Mouse (Mus musculus) kidney, postnatal 36 days (tissue): ENCODE measurements around the gene Pidd1.
"Not testable (repeated sequence)": the region's sequence is repeated elsewhere in the genome, so short reads cannot be mapped to it uniquely, and the experiment has no call there.

Experiments used
- DNase-seq, 2 experiments: peaks; one replicate each; pipeline ENCODE4 v3.0.0; 2021 to 2022; ENCODE audit warnings: mixed read lengths in 2 of 2

Pidd1 gene

DNA sequence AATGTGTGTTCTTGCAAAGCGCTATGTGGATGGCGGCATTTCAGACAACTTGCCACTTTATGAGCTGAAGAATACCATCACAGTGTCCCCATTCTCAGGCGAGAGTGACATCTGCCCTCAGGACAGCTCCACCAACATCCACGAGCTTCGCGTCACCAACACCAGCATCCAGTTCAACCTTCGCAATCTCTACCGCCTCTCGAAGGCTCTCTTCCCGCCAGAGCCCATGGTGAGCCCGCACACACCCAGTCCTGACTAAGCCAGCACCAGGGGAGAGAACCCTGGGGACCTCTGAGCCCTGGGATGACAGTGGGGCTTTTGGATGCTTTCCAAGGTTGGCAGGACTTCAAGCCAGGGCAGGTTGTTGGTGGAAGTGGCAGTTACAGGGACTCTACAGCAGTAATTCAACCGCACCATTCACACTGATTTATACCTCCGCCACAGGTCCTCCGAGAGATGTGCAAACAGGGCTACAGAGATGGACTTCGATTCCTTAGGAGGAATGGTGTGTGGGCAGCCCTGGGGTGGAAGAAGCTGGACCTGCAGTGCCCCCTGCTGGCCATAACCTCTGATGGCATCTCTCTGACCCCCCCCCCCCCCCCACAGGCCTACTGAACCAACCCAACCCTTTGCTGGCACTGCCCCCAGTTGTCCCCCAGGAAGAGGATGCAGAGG is 14.3 kb upstream of the Pidd1 start:
- DNase-seq = peak; percentile 70 to 86

DNA sequence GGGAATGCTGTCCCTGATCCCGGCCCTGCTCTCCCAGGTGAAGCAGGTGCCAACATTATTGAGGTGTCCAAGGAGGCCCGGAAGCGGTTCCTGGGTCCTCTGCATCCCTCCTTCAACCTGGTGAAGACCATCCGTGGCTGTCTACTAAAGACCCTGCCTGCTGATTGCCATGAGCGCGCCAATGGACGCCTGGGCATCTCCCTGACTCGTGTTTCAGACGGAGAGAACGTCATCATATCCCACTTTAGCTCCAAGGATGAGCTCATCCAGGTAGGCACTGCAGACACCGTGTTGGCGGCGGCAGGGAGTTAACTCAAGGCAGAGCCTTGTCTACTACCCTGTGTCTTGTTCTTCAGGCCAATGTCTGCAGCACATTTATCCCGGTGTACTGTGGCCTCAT is 13.4 kb upstream of the Pidd1 start:
- no peak for DNase-seq

DNA sequence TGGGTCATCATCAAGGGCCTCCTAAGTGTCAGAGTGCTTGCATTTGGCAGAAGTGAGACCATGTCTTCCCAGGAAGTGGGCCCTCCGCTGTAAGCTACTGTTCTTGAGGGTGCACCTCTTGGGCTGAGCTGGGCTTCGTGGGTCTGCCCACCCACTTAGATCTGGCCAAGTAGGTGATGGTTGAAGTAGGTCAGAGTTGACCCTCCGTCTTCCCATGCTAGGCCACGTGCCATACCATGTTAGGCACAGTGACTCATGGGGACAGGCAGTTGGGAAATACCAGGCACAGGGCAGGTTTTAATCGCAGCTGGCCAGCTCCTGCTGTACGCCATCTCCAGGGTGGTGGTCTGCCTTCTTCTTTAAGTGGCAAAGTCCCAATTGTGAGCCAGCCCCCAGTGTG is 12.9 kb upstream of the Pidd1 start:
- no peak for DNase-seq

DNA sequence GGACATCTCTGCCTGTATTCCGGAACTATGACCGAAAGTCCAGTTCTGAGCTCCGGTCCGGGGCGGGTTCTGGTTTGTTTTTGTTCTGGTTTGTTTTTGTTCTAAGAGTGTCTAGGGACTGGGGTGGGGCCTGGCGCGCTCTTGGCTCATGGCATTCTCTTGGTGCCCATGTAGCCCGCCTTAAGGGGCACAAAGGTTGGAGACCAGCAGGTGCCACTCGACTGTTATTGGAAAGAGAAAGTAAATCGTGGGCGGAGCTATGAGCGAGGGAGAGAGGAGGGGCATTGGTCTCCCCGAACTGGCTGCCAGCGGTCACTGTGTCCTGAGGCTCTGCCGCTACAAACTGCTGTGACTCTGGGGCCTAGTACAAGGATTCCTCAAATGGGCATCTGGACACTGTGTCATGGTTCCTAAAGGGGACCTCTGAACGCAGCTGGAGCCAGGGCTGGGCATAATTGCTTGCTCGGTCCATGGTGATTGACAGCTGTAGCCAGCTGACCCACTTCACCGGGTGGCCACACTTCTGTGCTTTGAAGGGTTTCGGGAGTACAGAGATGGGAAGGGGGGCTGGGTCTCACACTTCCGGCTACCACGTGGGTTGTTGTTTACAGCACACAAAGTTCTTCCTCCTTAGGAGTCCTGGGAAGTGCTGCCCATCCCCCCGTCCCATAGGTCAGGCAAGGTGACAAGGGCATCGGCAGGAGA is 11.9 kb upstream of the Pidd1 start:
- DNase-seq = peak; percentile 89 to 93

DNA sequence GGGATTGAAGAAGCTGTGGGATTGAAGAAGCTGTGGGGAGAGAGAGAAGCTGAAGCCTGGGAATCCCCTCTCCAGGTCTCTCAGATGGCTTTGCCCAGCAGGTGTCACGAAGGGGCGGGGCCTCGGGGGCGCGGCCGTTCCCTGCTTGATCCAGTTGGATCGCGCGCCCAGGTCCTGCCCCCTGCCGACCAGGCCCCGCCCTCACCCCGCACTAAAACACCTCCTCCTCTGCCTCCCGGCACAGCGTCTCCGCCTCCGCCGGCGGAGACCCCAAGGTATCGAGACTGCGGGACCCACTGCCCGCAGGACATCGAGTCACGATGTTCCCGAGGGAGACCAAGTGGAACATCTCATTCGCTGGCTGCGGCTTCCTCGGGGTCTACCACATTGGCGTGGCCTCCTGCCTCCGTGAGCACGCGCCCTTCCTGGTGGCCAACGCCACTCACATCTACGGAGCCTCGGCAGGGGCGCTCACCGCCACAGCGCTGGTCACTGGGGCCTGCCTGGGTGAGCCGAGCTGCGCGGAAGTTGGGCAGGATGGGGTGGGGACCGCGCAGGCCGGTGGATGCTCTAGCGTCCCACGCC is 11.2 kb upstream of the Pidd1 start, which contains the start of gene Pnpla2:
Pnpla2 (plus strand) TSS at position 232 of the 585 bp plus-strand sequence.
- peak; percentile 98 to 100 for DNase-seq

DNA sequence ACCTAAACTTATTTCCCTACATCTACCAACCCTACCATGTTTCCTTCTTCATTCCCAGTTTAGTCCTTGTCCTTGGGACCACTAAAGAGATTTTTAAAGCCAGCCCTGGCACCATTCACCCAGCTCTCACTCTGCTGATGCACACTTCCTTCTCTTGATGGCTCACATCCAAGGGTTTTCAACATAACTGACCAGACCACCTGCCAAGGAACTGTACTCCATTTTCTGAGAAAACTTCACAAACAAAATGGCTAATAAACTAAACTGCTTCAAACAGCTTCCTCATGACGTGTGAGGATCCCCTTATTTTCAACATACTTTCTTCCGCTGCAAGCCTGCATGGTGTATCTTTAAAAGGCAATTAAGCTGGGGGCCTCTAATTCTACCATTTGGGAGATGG is 9.8 kb upstream of the Pidd1 start:
- no peak for DNase-seq

DNA sequence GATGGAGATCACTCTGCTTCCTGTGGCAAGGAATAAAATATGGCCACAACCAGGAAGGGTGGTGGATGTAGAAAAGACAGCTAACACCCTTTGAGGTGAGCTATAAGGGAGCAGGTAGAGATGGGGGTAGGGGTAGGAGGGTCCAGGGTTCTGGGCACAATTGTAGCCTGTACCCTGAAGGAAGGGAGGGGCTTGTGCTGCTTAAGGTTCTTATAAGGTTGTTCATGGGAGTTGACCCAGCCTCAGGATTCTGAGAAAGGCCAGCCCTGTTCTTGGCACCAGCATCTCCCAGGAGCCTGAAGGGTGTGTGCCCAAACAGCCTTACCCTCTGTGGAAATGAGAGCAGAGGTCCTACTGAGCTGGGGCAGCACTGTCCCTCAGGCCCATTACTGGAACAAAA is 8.1 kb upstream of the Pidd1 start:
- DNase-seq = no peak

DNA sequence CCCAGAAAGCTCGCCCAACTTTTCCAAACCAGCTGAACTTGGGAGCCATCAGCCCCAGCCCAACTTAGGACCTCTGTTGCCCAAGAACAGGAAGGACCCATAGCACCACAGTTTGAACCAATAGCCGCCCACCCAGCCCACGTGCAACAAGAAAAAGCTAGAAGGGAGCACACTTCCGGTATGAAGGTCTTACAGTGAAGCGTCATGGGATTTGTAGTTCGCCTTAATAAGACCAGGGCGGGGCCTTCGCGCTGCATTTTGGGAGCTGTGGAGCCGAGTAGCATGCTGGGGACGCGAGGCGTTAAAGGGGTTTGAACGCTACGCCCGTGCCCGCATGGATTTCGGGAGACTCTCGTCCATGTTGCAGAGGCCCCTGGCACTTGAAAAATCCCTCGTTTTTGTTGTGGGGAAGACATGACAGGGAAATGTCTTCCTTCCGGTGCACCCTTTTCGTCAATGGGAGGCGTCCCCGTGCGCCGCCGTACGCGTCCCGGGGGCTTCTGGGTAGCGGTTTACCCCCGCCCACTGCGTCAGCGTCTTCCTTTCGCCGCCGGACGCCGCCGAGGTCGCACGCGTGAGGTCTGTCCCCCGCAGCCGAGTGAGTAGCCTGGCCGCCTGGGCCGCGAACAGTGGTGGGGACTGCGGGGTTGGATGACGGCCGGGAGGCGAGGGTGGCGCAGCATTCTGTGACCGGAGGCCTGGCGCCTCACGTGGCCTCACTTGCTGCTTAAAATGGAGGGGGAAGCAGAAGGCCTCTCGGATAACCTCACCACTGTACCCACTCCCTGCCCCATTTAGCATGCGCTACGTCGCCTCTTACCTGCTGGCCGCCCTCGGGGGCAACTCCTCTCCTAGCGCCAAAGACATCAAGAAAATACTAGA is 3.5 kb upstream of the Pidd1 start, which contains the start of gene Rplp2:
Rplp2 (plus strand) TSS at position 261 of the 882 bp plus-strand sequence.
- DNase-seq = peak; percentile 95 to 96

DNA sequence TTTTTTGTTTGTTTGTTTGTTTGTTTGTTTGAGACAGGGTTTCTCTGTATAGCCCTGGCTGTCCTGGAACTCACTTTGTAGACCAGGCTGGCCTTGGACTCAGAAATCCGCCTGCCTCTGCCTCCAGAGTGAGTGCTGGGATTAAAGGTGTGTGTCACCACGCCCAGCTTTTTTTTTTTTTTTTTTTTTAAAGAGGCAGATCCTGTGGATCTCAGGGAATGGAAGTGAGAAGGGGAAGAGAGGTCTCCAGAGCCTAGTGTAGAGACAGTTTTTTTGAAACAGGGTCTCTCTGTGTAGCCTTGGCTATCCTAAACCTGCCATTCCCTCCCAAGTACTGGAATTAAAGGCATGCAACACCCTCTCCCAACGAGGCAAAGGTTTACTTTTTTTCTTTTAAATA is 2.5 kb upstream of the Pidd1 start:
- not testable (repeated sequence) for DNase-seq

DNA sequence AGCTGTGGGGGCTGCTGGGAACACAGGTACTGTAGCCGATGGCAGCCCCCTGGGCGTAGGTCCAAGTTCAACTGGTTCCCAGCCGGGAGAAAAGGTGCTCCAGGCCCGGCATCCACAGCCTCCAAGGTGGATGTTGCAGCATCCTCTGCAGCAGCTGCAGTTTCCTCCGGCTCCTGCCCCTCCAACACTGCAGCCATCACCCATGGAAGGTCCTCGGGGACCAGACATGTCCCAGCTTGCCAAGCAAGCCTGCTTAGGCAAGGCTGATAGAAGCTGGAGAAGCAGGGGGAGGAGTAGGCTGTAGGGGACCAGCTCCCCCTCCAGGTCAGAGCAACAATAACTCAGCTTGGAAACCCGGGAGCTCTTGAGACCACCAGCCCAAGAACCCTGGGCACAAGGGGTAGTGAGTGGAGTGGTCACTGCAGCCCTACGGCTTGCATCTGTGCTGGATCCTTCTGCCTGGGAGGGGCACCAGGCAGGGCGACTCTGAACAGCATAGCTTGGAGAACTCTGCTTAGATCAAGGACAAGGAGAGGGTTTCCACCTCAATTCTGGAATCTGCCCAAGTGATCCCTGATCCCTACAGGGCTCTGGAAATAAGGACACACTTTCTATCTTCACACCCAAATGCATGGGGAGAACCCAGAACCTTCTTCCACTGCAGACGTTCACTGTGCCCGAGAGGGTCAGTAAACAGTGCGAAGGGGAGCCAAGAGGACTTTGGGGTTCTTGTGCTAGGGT is 574 bp downstream of the Pidd1 start:
- peak in 1 of 2 experiments; percentile 42 for DNase-seq

DNA sequence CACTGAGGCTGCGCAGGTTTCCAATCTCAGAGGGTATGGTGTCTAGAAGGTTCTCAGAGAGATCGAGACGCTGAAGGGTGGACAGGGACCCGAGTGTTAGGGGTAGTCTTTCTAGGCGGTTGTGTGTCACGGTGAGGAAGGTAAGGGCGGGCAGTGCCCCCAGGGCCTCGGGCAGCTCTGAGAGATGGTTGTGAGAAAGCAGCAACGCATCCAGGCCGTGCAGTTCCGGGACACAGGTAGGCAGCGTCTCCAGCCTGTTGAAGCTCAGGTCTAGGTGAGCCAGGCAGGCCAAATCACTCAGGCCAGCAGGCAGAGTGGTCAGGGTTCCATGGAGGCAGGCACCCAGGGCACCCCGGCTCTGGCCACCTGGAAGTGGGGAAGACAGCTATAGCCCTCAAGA is 1.6 kb downstream of the Pidd1 start:
- no peak for DNase-seq

DNA sequence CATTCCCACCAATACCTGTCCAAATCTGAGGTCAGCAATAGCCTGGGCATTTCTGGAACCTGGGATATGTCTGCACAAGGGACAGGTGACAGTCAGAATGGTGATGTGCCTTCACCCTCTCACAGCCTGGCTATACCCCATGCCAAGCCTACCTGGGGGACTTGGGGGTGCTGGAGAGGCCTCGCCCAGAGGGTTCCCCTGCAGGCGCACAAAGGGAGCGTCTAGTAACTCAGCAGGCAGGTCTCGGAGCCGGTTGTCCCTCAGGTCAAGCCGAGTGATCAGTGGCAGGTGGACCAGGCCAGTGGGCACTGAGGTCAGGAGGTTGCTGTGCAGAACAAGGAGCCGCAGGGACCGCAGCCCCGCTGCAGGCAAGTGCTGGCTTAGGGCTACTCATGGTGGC is 2.4 kb downstream of the Pidd1 start:
- no peak for DNase-seq

DNA sequence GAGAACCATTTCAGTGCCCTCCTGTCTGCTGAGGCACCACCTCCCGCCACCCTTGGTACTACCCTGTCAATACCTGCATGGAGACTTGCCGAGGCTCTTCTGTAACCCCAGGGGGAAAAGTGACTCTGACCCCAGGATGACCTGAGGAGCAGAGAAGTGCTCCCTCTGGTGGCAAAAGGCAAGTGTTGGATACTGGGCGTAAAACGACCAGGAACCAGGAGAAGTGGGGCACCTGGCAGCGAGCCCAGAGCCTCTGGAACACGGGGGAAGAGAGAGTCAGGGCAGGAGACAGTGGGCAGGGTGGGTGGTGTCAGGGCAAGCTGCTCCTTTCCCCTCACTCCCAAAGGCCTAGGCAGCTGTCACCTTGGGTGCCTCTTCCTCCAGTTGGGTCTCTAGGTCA is 3.2 kb downstream of the Pidd1 start:
- peak; percentile 78 to 88 for DNase-seq

DNA sequence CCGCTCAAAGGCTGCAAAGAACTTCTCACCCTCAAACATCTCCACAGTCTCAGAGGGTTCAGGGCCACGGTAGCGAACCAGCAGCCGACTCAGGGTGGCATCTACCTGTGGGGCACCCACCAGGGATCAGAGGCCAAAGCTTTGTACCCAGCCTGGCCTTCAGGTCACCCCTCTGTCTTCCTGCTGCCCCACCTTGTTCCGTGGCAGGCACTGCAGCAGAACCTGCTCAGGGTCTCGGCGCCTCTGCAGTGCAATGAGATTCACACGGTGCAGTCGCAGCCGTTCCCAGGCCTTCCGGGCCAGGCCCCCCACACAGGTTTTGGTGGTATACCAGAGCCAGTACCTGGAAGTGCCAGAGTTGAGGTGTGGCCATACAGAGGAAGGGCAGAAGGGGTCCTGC is 4.0 kb downstream of the Pidd1 start:
- no peak for DNase-seq

DNA sequence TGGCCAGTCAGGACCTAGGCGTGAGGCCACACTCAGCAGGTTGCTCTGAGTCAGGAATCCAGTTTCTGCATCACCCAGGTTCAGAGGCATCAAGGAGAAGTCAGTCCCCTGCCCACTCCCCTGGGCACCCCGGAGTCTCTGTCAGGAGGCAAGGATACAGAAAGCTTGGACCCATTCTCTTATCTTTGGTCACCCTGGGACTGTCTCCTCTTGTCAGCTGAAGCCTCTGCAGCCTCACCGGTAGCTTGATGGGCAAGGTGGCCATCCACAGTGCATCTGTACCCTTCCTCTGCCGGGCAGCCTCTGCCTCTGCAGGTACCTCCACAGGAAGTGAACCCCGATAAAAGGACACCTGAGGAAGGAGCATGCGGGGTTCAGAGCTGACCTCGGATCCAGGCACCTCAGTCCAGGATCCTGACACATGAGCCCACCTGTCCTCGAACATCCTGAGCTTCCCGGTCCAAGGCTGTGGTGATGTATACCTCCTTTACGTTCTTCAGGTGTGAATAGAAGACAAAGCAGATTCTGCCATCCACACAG is 4.6 kb downstream of the Pidd1 start:
- no peak for DNase-seq

DNA sequence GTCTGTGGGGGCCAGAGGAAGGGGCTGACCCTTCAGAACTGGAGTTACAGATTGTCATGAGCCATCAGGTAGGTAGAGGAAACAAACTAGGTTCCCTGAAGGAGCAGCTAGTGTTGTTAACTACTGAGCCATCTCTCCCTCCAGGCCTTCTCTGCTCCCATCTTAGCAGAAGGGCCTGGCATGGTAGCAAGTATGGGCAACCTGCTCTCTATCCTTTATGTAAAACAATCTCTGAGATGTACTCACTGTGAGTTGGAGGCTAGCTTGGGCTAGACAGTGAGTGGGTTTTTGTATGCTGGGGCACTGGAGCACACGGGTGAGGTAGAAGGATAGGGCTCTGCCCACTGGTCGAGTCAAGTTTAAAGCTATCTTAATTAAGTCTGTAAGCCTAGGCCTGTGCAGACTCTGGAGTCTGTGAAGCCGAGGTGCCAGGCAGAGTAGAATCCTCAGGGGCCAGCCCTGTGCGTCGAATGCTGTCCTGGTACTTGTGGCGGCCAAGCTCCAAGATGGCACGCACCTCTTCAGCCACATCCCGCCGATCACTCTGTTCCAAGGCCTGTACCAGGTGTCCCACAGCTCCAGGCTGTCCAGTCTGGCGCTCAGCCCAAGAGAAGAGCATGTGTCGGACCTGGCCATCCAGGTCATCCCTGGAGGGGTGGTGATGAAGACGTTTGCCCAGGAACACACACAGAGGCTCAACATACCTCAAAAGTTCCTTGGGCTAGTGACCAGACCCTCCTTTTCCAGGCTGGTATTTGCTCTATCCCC is 5.4 kb downstream of the Pidd1 start:
- no peak for DNase-seq

DNA sequence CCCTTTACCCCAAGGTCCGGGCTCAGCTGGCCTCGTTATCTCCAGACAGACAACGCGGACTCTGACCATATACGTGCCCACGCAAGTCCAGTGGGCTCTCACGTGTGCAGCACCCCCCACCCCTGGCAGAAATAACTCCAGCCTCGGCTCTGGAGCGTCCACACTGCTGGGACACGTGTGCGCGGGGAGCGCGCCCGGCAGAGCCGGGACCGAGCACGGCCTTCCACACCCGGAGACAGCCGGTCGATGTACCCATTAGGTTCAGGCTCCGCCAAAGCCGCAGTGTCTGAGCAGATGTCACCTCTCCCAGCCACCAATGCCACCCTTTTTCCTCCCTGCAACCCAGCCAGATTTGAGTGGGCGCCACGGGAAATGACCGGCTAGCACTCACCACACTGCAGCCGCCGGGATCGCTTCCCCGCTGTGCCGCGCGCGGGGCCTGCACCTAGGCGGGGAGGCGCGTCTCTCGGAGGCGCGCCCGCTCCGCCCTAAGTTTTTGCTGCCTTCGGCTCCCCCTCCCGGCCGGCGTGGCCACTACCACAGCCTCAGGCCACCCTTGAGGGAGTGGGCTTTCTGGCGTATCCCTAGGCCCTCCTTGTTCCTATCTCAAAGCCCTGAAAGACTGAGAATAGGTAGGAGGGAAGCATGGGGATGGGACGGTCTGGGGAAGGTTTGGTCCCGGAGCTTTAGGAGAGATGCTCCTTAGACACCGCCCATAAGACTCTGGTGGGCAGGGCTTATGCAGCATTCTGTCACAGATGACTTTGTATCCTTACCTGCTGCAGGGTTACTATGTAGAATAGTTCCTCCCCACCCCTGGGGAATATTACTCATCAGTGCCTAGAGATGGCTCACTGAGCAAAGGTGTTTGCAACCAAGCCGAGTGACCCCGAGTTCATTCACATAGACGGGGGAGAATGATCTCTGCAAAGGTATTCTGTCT is 6.4 kb downstream of the Pidd1 start, which contains the start of gene Slc25a22:
Slc25a22 (minus strand) TSS at position 715 of the 943 bp plus-strand sequence.
- peak; percentile 81 to 91 for DNase-seq

DNA sequence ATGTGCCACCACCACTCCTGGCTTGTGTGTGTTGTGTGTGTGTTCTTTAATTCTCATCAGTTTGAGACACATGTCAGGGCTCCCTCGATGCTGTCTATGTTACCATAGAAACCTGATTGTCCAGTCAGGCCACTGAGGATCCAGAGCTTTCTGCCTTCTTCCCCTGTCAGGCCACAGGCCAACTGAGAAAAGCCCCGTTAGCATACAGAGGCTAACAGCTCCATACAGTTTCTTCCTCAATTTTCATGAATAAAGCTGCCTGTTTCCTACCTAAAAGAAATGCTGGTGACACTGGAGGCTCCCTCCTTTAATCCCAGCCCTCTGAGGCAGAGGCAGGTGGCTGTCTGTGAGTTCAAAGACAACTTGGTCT is 7.3 kb downstream of the Pidd1 start:
- DNase-seq = no peak

DNA sequence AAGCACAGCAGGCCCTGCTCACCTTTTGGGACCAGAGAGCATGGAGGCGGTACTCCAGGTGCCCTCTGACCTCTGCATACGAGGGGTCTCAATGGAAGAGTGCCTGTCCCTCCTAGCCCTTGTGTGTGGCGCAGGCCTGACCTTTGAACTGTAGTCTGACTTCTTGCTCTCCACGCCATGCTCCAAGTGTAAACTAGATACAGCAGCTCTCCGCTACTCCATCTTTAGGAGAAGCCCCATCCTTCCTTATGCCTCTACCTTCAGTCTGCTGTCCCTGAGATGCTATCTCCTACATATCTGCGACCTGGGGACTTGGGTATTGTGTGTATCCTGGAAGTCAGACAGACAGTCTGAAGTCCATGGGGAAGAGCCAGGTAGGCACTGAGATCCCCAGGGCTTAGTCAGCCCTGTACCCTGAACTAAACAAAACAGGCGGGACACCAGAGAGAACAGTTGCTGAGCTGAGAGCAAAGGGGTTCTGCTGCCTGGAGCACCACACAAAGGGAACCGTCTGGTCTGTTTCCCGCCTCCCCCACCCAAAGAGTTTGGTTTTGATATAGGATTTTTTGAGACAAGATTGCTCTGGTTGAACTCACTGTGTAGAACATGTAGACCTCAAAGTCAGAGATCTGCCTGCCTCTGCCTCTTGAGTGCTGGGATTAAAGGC is 7.8 kb downstream of the Pidd1 start:
- DNase-seq = peak in 1 of 2 experiments; percentile 47
